Mouse (Mus musculus) intestine, embryonic 15.5 days (tissue): ENCODE data around the gene Tbl3. TPM values are rescaled to one million over a fixed set of nuclear protein-coding genes. Genes with fewer than 3 reads are reported as not detected.
"Not testable (repeated sequence)": the region's sequence is repeated elsewhere in the genome, so short reads cannot be mapped to it uniquely, and the experiment has no call there.

Source experiments
- ATAC-seq: fragments of 200-750 bp; cut with Nextera tagmentation; 2 replicates; pipeline ENCODE4 v1.8.0; 2017; ENCODE audit warnings: moderate TSS enrichment, moderate library complexity
- H3K27ac ChIP-seq: fragments of 300-500 bp; sonication (generic); 2 replicates; pipeline ENCODE4 v1.5.1; 2015; ENCODE audit warnings: mild to moderate bottlenecking, inconsistent platforms
- H3K27me3 ChIP-seq: fragments of 300-500 bp; sonication (generic); replicated peaks from 2 replicates; pipeline ENCODE4 v1.6.1; 2015; ENCODE audit warnings: inconsistent platforms
- H3K36me3 ChIP-seq: fragments of 300-500 bp; sonication (generic); 2 replicates; pipeline ENCODE4 v1.6.1; 2015; ENCODE audit warnings: inconsistent platforms
- H3K4me1 ChIP-seq: fragments of 300-500 bp; sonication (generic); replicated peaks from 2 replicates; pipeline ENCODE4 v1.6.1; 2015; ENCODE audit warnings: inconsistent platforms
- H3K4me2 ChIP-seq: fragments of 300-500 bp; sonication (generic); replicated peaks from 2 replicates; pipeline ENCODE4 v1.6.1; 2015; ENCODE audit warnings: mild to moderate bottlenecking, inconsistent platforms
- H3K4me3 ChIP-seq: fragments of 300-500 bp; sonication (generic); replicated peaks from 2 replicates; pipeline ENCODE4 v1.5.1; 2015; ENCODE audit warnings: inconsistent platforms
- H3K9ac ChIP-seq: fragments of 300-500 bp; sonication (generic); 2 replicates; pipeline ENCODE4 v1.6.1; 2015; ENCODE audit warnings: inconsistent platforms
- H3K9me3 ChIP-seq: fragments of 300-500 bp; sonication (generic); 2 replicates; pipeline ENCODE4 v1.6.1; 2016; ENCODE audit warnings: inconsistent platforms
- WGBS: fragments of 180-500 bp; shearing (Covaris S2); methylation state at CpG from one replicate; pipeline ENCODE4 v1.1.7; 2015; 5-methylcytosine and 5-hydroxymethylcytosine counted together
- polyA plus RNA-seq: library from polyadenylated mRNA; unstranded; fragments of >200 nt; fragmentation: Nextera tagmentation; extraction: Ambion mirVana; gene quantifications from 2 replicates; pipeline ENCODE4 v1.2.1, GENCODE M21; 2015

Gene Tbl3
- polyA plus RNA-seq, 1 experiment from 2014 or later, result 67.3 TPM

- Histone ChIP-seq H3K9ac (peak within 1 kb of the TSS; percentile 80), H3K36me3 (peaks cover 14% of the 10 kb centered on the region), H3K4me2 (peak within 1 kb of the TSS; percentile 71), H3K4me1 (peaks cover 23% of the 10 kb centered on the region), H3K9me3 (no peaks in the 10 kb centered on the region), H3K27ac (peak within 1 kb of the TSS; percentile 72), H3K4me3 (peak within 1 kb of the TSS; percentile 61), H3K27me3 (no peaks in the 10 kb centered on the region)
- peak; percentile 79 for ATAC-seq
- WGBS, result under 1% methylated on average over 30 of the region's 30 CpGs
Measured at GRCm38 (mm10) chr17:24724184-24724583, 16.7 kb upstream of the Tbl3 start, which contains the start of gene Ndufb10. Gene Ndufb10 (minus strand): TSS chr17:24724478.

- Histone ChIP-seq H3K27ac (peak overlapping the region; percentile 72), H3K9ac (peak overlapping the region; percentile 80), H3K27me3 (no peaks in the 10 kb centered on the region), H3K4me2 (peak overlapping the region; percentile 71), H3K4me1 (peaks cover 23% of the 10 kb centered on the region), H3K9me3 (no peaks in the 10 kb centered on the region), H3K4me3 (peak overlapping the region; percentile 61), H3K36me3 (peaks cover 14% of the 10 kb centered on the region)
- ATAC-seq, result peak; percentile 24
- WGBS, result under 1% methylated on average over 15 of the region's 15 CpGs
Measured at GRCm38 (mm10) chr17:24723881-24724180, 16.4 kb upstream of the Tbl3 start.

GRCm38 (mm10) chr17:24723122-24723880 is 15.8 kb upstream of the Tbl3 start:
- Histone ChIP-seq H3K9ac (peak overlapping the region; percentile 80), H3K4me2 (peak overlapping the region; percentile 71), H3K27ac (peak overlapping the region; percentile 72), H3K4me3 (peak overlapping the region; percentile 61), H3K4me1 (peaks cover 23% of the 10 kb centered on the region), H3K27me3 (no peaks in the 10 kb centered on the region), H3K9me3 (no peaks in the 10 kb centered on the region), H3K36me3 (peaks cover 14% of the 10 kb centered on the region)
- ATAC-seq, result no peak
- WGBS, result under 1% methylated on average over 12 of the region's 12 CpGs

GRCm38 (mm10) chr17:24722220-24722924 is 14.9 kb upstream of the Tbl3 start:
- Histone ChIP-seq H3K27ac (0 out of 2 replicates have a peak overlapping the region, but pooled peaks have one; percentile 72), H3K36me3 (peaks cover 21% of the 10 kb centered on the region), H3K4me3 (peak overlapping the region; percentile 24), H3K9me3 (no peaks in the 10 kb centered on the region), H3K4me1 (peaks cover 23% of the 10 kb centered on the region), H3K27me3 (no peaks in the 10 kb centered on the region), H3K9ac (peak overlapping the region; percentile 32; the same call in 1 of the 2 replicates), H3K4me2 (peak overlapping the region; percentile 71)
- WGBS, result 29% methylated on average over 13 of the region's 13 CpGs
- ATAC-seq, result no peak

- not testable (repeated sequence) for H3K27me3 ChIP-seq, ATAC-seq, H3K9me3 ChIP-seq
- Histone ChIP-seq H3K36me3 (peaks cover 21% of the 10 kb centered on the region), H3K9ac (peak overlapping the region; percentile 52), H3K4me1 (peaks cover 23% of the 10 kb centered on the region), H3K4me3 (peak overlapping the region; percentile 72), H3K4me2 (peak overlapping the region; percentile 71), H3K27ac (peak overlapping the region; percentile 20)
- 46% methylated on average over 7 of the region's 7 CpGs for WGBS
Measured at GRCm38 (mm10) chr17:24721383-24721955, 14.0 kb upstream of the Tbl3 start.

GRCm38 (mm10) chr17:24720616-24721015 is 13.2 kb upstream of the Tbl3 start:
- not testable (repeated sequence) for H3K9me3 ChIP-seq, ATAC-seq, H3K27me3 ChIP-seq
- Histone ChIP-seq H3K27ac (peak overlapping the region; percentile 83), H3K4me1 (peaks cover 23% of the 10 kb centered on the region), H3K4me3 (peak overlapping the region; percentile 72), H3K36me3 (peaks cover 26% of the 10 kb centered on the region), H3K9ac (peak overlapping the region; percentile 79), H3K4me2 (peak overlapping the region; percentile 71)
- WGBS, result under 1% methylated on average over 11 of the region's 11 CpGs

GRCm38 (mm10) chr17:24719494-24720222 is 12.2 kb upstream of the Tbl3 start:
- H3K27ac ChIP-seq, result peak overlapping the region; percentile 83
- peak overlapping the region; percentile 92 for H3K9ac ChIP-seq
- H3K27me3 ChIP-seq, result no peaks in the 10 kb centered on the region
- H3K4me3 ChIP-seq, result peak overlapping the region; percentile 72
- peaks cover 26% of the 10 kb centered on the region for H3K36me3 ChIP-seq
- no peaks in the 10 kb centered on the region for H3K9me3 ChIP-seq
- ATAC-seq, result peak; percentile 97
- peak overlapping the region; percentile 71 for H3K4me2 ChIP-seq
- under 1% methylated on average over 61 of the region's 61 CpGs for WGBS
- H3K4me1 ChIP-seq, result peaks cover 23% of the 10 kb centered on the region

- not testable (repeated sequence) for H3K27ac ChIP-seq, ATAC-seq, H3K27me3 ChIP-seq, H3K9me3 ChIP-seq
- Histone ChIP-seq H3K4me2 (peak overlapping the region; percentile 55), H3K4me1 (peaks cover 23% of the 10 kb centered on the region), H3K4me3 (peak overlapping the region; percentile 72), H3K9ac (peak overlapping the region; percentile 92), H3K36me3 (peaks cover 26% of the 10 kb centered on the region)
- 61% methylated on average over 5 of the region's 5 CpGs for WGBS
Measured at GRCm38 (mm10) chr17:24718938-24719337, 11.5 kb upstream of the Tbl3 start.

- WGBS, result 80% methylated on average over 4 of the region's 4 CpGs
Measured at GRCm38 (mm10) chr17:24717943-24718342, 10.5 kb upstream of the Tbl3 start, which contains the start of the genes Rnf151 and Rps2. Gene Rnf151 (minus strand): TSS chr17:24718063. Gene Rps2 (plus strand): TSS chr17:24718116.

GRCm38 (mm10) chr17:24716166-24716682 is 8.8 kb upstream of the Tbl3 start:
- no peak overlapping the region for H3K9ac ChIP-seq

More at GRCm38 (mm10) chr17:24717943-24718342, 10.5 kb upstream of the Tbl3 start, which contains the start of the genes Rnf151 and Rps2:
- H3K4me3 ChIP-seq, result peak within 1 kb of the TSS; percentile 72
- H3K27ac ChIP-seq, result no peak within 1 kb of the TSS
- peak within 1 kb of the TSS; percentile 55 for H3K4me2 ChIP-seq
- H3K4me1 ChIP-seq, result peaks cover 16% of the 10 kb centered on the region
- H3K9ac ChIP-seq, result peak within 1 kb of the TSS; percentile 92
- H3K9me3 ChIP-seq, result no peaks in the 10 kb centered on the region
- H3K36me3 ChIP-seq, result peaks cover 26% of the 10 kb centered on the region
- H3K27me3 ChIP-seq, result no peaks in the 10 kb centered on the region
- no peak for ATAC-seq

GRCm38 (mm10) chr17:24715556-24715955 is 8.1 kb upstream of the Tbl3 start:
- WGBS, result 74% methylated on average over 6 of the region's 6 CpGs
- H3K4me2 ChIP-seq, result no peak overlapping the region
- H3K9ac ChIP-seq, result no peak overlapping the region
- no peaks in the 10 kb centered on the region for H3K27me3 ChIP-seq
- ATAC-seq, result no peak
- no peaks in the 10 kb centered on the region for H3K9me3 ChIP-seq
- H3K4me1 ChIP-seq, result no peaks in the 10 kb centered on the region
- peaks cover 12% of the 10 kb centered on the region; the same call in 1 of the 2 replicates for H3K36me3 ChIP-seq
- no peak overlapping the region for H3K27ac ChIP-seq
- H3K4me3 ChIP-seq, result no peak overlapping the region

More at GRCm38 (mm10) chr17:24716166-24716682, 8.8 kb upstream of the Tbl3 start:
- H3K36me3 ChIP-seq, result peaks cover 14% of the 10 kb centered on the region
- no peaks in the 10 kb centered on the region for H3K27me3 ChIP-seq
- no peak overlapping the region for H3K4me2 ChIP-seq
- no peak overlapping the region for H3K4me3 ChIP-seq
- H3K4me1 ChIP-seq, result 0 out of 2 replicates have a peak, but pooled peaks cover under 1% of the 10 kb centered on the region
- no peaks in the 10 kb centered on the region for H3K9me3 ChIP-seq
- H3K27ac ChIP-seq, result no peak overlapping the region
- no peak for ATAC-seq
- 94% methylated on average over 15 of the region's 15 CpGs for WGBS
